Mouse (Mus musculus) liver, embryonic 13.5 days (tissue): ENCODE data around the gene Dgkg. TPM values are rescaled to one million over a fixed set of nuclear protein-coding genes. Genes with fewer than 3 reads are reported as not detected.

Experiments used
- ATAC-seq: fragments of 200-750 bp; cut with Nextera tagmentation; 2 replicates; pipeline ENCODE4 v1.8.0; 2017; ENCODE audit warnings: low read depth, mild to moderate bottlenecking, moderate number of reproducible peaks, moderate library complexity
- DNase-seq: peaks from one replicate; pipeline ENCODE4 v3.0.0; 2022
- H3K27ac ChIP-seq: fragments of 300-500 bp; sonication (generic); 2 replicates; pipeline ENCODE4 v1.5.1; 2015; ENCODE audit warnings: moderate library complexity, mild to moderate bottlenecking, inconsistent platforms
- H3K27me3 ChIP-seq: fragments of 300-500 bp; sonication (generic); 2 replicates; pipeline ENCODE4 v1.6.1; 2015; ENCODE audit warnings: mild to moderate bottlenecking, inconsistent platforms
- H3K36me3 ChIP-seq: fragments of 300-500 bp; sonication (generic); 2 replicates; pipeline ENCODE4 v1.6.1; 2015; ENCODE audit warnings: mild to moderate bottlenecking, inconsistent platforms
- H3K4me1 ChIP-seq: fragments of 300-500 bp; sonication (generic); replicated peaks from 2 replicates; pipeline ENCODE4 v1.6.1; 2015; ENCODE audit warnings: inconsistent platforms
- H3K4me2 ChIP-seq: fragments of 300-500 bp; sonication (generic); 2 replicates; pipeline ENCODE4 v1.6.1; 2015; ENCODE audit warnings: inconsistent platforms, mild to moderate bottlenecking, moderate library complexity
- H3K4me3 ChIP-seq: fragments of 300-500 bp; sonication (generic); replicated peaks from 2 replicates; pipeline ENCODE4 v1.5.1; 2015; ENCODE audit warnings: mild to moderate bottlenecking, inconsistent platforms
- H3K9ac ChIP-seq: fragments of 300-500 bp; sonication (generic); 2 replicates; pipeline ENCODE4 v1.6.1; 2015; ENCODE audit warnings: mild to moderate bottlenecking, inconsistent platforms
- H3K9me3 ChIP-seq: fragments of 300-500 bp; sonication (generic); replicated peaks from 2 replicates; pipeline ENCODE4 v1.6.1; 2016; ENCODE audit warnings: inconsistent platforms
- WGBS: fragments of 180-500 bp; shearing (Covaris S2); methylation state at CpG from one replicate; pipeline ENCODE4 v1.1.7; 2015; ENCODE audit not compliant: insufficient replicate concordance; 5-methylcytosine and 5-hydroxymethylcytosine counted together
- polyA plus RNA-seq: library from polyadenylated mRNA; unstranded; fragments of >200 nt; fragmentation: Nextera tagmentation; extraction: Ambion mirVana; gene quantifications from 2 replicates; pipeline ENCODE4 v1.2.1, GENCODE M21; 2015

The Dgkg gene
- polyA plus RNA-seq, 1 experiment from 2014 or later = 0.75 TPM

GRCm38 (mm10) chr16:22448093-22448492 lies 208.9 kb downstream of the Dgkg start:
- DNase-seq = no peak
- ATAC-seq = no peak
- Histone ChIP-seq H3K9ac (no peak overlapping the region), H3K4me1 (no peaks in the 10 kb centered on the region), H3K4me2 (no peak overlapping the region), H3K27me3 (no peaks in the 10 kb centered on the region), H3K9me3 (no peaks in the 10 kb centered on the region), H3K27ac (no peak overlapping the region), H3K4me3 (no peak overlapping the region), H3K36me3 (no peaks in the 10 kb centered on the region)
- WGBS = 59% methylated on average over 6 of the region's 6 CpGs

DNA sequence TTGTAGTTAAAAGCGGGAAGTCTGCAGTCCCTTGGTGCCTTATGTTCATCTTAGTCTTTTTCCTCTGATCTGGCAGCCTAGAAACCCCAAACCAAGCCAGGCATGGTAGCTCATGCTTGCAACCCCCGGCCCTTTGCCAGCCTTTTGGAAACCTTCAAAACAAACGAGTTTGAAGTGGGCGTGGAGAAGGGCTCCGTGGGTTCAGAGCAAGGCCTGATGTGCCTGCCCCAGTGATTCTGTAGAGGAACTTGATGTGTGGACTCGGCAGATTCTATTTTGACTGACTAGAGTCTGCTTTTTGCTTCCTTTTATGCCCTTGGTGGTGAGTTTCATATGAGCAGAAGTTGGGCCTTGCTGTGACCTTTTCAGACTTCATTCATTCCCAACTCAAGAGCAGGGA lies 212.2 kb downstream of the Dgkg start:
- Histone ChIP-seq H3K27me3 (peaks cover 19% of the 10 kb centered on the region), H3K9me3 (no peaks in the 10 kb centered on the region), H3K36me3 (no peaks in the 10 kb centered on the region), H3K4me1 (peaks cover 10% of the 10 kb centered on the region), H3K4me2 (no peak overlapping the region), H3K27ac (no peak overlapping the region), H3K4me3 (no peak overlapping the region), H3K9ac (no peak overlapping the region)
- DNase-seq (no peak), ATAC-seq (no peak)
- 30% methylated on average over 6 of the region's 6 CpGs for WGBS

- 61% methylated on average over 7 of the region's 7 CpGs for WGBS
- DNase-seq = no peak
Observed at GRCm38 (mm10) chr16:22442202-22442601, 214.8 kb downstream of the Dgkg start.

GRCm38 (mm10) chr16:22441317-22441716 lies 215.7 kb downstream of the Dgkg start:
- H3K36me3 ChIP-seq = no peaks in the 10 kb centered on the region
- H3K9ac ChIP-seq = no peak overlapping the region
- no peak overlapping the region for H3K4me3 ChIP-seq
- DNase-seq (no peak), ATAC-seq (no peak)
- H3K4me2 ChIP-seq = 0 out of 2 replicates have a peak overlapping the region, but pooled peaks have one; percentile 95
- no peaks in the 10 kb centered on the region for H3K9me3 ChIP-seq
- H3K4me1 ChIP-seq = peaks cover 27% of the 10 kb centered on the region
- H3K27ac ChIP-seq = no peak overlapping the region
- H3K27me3 ChIP-seq = peaks cover 48% of the 10 kb centered on the region
- 79% methylated on average over 4 of the region's 4 CpGs for WGBS

More at GRCm38 (mm10) chr16:22442202-22442601, 214.8 kb downstream of the Dgkg start:
- H3K4me1 ChIP-seq = peaks cover 27% of the 10 kb centered on the region
- no peak for ATAC-seq
- H3K36me3 ChIP-seq = no peaks in the 10 kb centered on the region
- no peak overlapping the region for H3K27ac ChIP-seq
- H3K27me3 ChIP-seq = peaks cover 42% of the 10 kb centered on the region
- H3K9ac ChIP-seq = no peak overlapping the region
- H3K9me3 ChIP-seq = no peaks in the 10 kb centered on the region
- no peak overlapping the region for H3K4me3 ChIP-seq
- no peak overlapping the region for H3K4me2 ChIP-seq

DNA sequence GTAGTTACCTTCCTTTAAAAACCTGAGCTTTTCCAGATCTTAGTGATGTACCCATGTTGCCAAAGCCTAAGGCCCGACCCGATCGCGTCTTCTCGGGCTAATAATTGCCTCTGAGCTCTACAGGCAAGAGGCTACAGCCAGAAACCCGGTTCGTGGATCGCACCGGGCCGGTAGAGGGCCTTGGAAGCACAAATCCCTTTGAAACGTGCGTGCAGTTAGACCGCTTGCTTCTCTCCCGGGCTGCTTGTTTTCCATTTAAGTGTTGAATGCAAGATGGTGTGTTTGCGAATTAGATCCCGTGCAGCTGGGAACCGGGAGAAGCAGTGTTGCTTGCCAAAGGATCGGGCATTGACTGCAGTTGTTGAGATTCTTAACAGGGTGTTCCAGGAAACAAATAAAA lies 216.8 kb downstream of the Dgkg start:
- Histone ChIP-seq H3K9me3 (no peaks in the 10 kb centered on the region), H3K9ac (peak overlapping the region; percentile 70), H3K36me3 (no peaks in the 10 kb centered on the region), H3K4me3 (peak overlapping the region; percentile 76), H3K27me3 (peaks cover 48% of the 10 kb centered on the region), H3K4me1 (peaks cover 30% of the 10 kb centered on the region), H3K4me2 (peak overlapping the region; percentile 95), H3K27ac (peak overlapping the region; percentile 72)
- WGBS = under 1% methylated on average over 18 of the region's 18 CpGs
- ATAC-seq = no peak
- DNase-seq = peak; percentile 9

- no peaks in the 10 kb centered on the region for H3K9me3 ChIP-seq
- H3K36me3 ChIP-seq = no peaks in the 10 kb centered on the region
- peak within 1 kb of the TSS; percentile 79 for H3K9ac ChIP-seq
- DNase-seq (peak; percentile 98), ATAC-seq (peak; percentile 99)
- peaks cover 53% of the 10 kb centered on the region for H3K27me3 ChIP-seq
- H3K27ac ChIP-seq = peak within 1 kb of the TSS; percentile 72
- peak within 1 kb of the TSS; percentile 95 for H3K4me2 ChIP-seq
- whole genome bisulfite sequencing = under 1% methylated on average over 63 of the region's 63 CpGs
- peaks cover 35% of the 10 kb centered on the region for H3K4me1 ChIP-seq
- H3K4me3 ChIP-seq = peak within 1 kb of the TSS; percentile 76
Observed at GRCm38 (mm10) chr16:22439499-22440177, 217.4 kb downstream of the Dgkg start, which contains the start of gene Etv5. Etv5 (minus strand) TSS chr16:22439719.

GRCm38 (mm10) chr16:22438441-22439373 lies 218.3 kb downstream of the Dgkg start:
- peak; percentile 7 for ATAC-seq
- Histone ChIP-seq H3K27ac (peak overlapping the region; percentile 23; the same call in 1 of the 2 replicates), H3K36me3 (no peaks in the 10 kb centered on the region), H3K4me2 (peak overlapping the region; percentile 95), H3K4me3 (peak overlapping the region; percentile 76), H3K9ac (peak overlapping the region; percentile 79), H3K4me1 (peaks cover 38% of the 10 kb centered on the region), H3K27me3 (peaks cover 54% of the 10 kb centered on the region), H3K9me3 (no peaks in the 10 kb centered on the region)
- under 1% methylated on average over 59 of the region's 59 CpGs for WGBS
- peak; percentile 36 for DNase-seq

DNA sequence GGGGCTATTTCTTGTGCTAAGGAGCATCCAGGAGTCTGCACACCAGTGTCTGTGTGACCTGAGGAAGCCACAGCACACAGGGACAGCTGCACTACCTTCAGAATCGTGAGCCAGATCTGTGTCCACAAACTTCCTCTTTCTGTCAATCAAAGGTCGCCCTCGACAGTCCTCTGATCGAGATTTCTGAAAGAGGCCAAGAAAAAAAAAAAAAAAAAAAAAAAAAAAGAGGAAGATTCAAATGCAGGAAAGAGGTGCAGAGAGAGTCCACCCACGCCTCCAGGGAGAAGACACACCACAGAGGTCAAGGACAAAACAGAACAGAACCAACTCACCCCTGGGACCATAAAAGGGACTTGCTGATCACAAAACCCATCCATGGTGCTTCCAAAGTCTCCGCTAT lies 220.9 kb downstream of the Dgkg start:
- Histone ChIP-seq H3K36me3 (no peaks in the 10 kb centered on the region), H3K4me3 (no peak overlapping the region), H3K9ac (no peak overlapping the region), H3K4me2 (no peak overlapping the region), H3K4me1 (peaks cover 43% of the 10 kb centered on the region), H3K27ac (no peak overlapping the region), H3K27me3 (peaks cover 45% of the 10 kb centered on the region), H3K9me3 (no peaks in the 10 kb centered on the region)
- no peak for DNase-seq
- no peak for ATAC-seq
- WGBS = 17% methylated on average over 6 of the region's 6 CpGs

GRCm38 (mm10) chr16:22434530-22434929 lies 222.5 kb downstream of the Dgkg start:
- Histone ChIP-seq H3K27me3 (peaks cover 35% of the 10 kb centered on the region), H3K9ac (no peak overlapping the region), H3K36me3 (no peaks in the 10 kb centered on the region), H3K4me2 (no peak overlapping the region), H3K4me1 (peaks cover 38% of the 10 kb centered on the region), H3K4me3 (no peak overlapping the region), H3K27ac (no peak overlapping the region), H3K9me3 (no peaks in the 10 kb centered on the region)
- DNase-seq (no peak), ATAC-seq (no peak)
- WGBS = 80% methylated on average over 5 of the region's 5 CpGs

DNA sequence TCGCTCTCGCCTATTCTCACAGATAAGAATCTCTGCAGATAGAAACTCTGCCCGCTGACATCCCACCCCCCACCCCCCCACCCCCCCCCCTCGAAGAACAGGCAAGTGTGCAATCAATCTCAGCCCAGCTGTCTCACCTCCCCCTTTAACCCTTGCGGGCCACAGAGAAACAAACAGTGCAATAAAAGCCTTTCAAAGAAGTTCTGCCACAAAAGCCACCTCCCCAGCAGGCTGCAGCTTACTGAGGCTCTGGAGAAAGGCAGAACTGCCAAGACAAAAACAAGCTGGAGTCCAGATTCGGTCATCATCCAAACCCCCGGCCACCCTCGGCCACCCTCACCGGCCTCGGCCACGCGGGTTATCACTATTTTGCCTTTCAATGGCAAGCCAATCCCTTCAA lies 223.1 kb downstream of the Dgkg start:
- H3K4me3 ChIP-seq = no peak overlapping the region
- H3K27me3 ChIP-seq = peaks cover 29% of the 10 kb centered on the region
- ATAC-seq = no peak
- H3K27ac ChIP-seq = no peak overlapping the region
- peaks cover 38% of the 10 kb centered on the region for H3K4me1 ChIP-seq
- 54% methylated on average over 12 of the region's 12 CpGs for WGBS
- no peak overlapping the region for H3K9ac ChIP-seq
- no peaks in the 10 kb centered on the region for H3K36me3 ChIP-seq
- no peaks in the 10 kb centered on the region for H3K9me3 ChIP-seq
- DNase-seq = no peak
- H3K4me2 ChIP-seq = no peak overlapping the region

DNA sequence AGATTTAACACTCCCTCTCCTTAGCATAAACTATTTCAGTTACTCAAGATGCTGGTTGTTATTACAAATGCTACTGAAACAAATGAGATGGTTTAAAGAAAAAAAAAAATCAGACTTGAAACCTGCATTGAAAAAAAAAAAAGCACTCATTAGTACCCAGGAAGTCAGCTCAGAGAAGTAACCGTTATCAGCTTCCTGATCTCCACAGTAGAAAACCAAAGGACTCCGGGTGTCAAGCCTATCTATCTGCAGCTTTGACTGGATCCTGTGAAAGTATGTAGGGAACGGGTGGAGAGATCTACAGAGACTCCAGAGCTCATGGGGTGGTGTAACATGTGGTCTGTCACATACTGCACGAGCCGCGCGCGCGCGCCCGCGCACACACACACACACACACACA lies 225.2 kb downstream of the Dgkg start:
- Histone ChIP-seq H3K27me3 (0 out of 2 replicates have a peak, but pooled peaks cover 8% of the 10 kb centered on the region), H3K9ac (no peak overlapping the region), H3K9me3 (no peaks in the 10 kb centered on the region), H3K36me3 (no peaks in the 10 kb centered on the region), H3K4me3 (no peak overlapping the region), H3K4me2 (no peak overlapping the region), H3K27ac (no peak overlapping the region), H3K4me1 (peaks cover 27% of the 10 kb centered on the region; the same call in 1 of the 2 replicates)
- ATAC-seq (no peak), DNase-seq (no peak)
- 45% methylated on average over 12 of the region's 12 CpGs for WGBS
